Mouse (Mus musculus) testis, adult 2 months (tissue): ENCODE data around the gene Kcne1l.

Experiments
- CTCF ChIP-seq: fragments of 200-500 bp; IDR thresholded peaks from 2 replicates; pipeline ENCODE4 v1.5.1; 2012; ENCODE audit warnings: low read depth, mild to moderate bottlenecking, inconsistent platforms, low read length, moderate library complexity; ENCODE audit not compliant: control insufficient read depth, insufficient read depth, insufficient replicate concordance
- POLR2A ChIP-seq: fragments of 200-500 bp; IDR thresholded peaks from 2 replicates; pipeline ENCODE4 v1.6.1; 2012; ENCODE audit warnings: low read depth, mild to moderate bottlenecking, inconsistent platforms, low read length, moderate library complexity; ENCODE audit not compliant: control insufficient read depth

GRCm38 (mm10) chrX:142276573-142276972 lies 29.5 kb downstream of the Kcne1l start:
- TF ChIP-seq CTCF (no peak), POLR2A (no peak)
